In genomic region chr12:78911707-78912417, GRCm38 (mm10) we compare ENCODE assay signal across 8 mouse cellular contexts. TPM values are rescaled to one million over a fixed set of nuclear protein-coding genes. Genes with fewer than 3 reads are reported as not detected.
DNase-seq lines count a peak whose midpoint lies in the region; ATAC-seq and TF ChIP-seq lines count a peak whose summit lies in the region.

No protein-coding gene starts in this region.

- H3K27ac ChIP-seq in intestine, embryonic 16.5 days (ENCODE audit: low read length) = peak overlapping the region; percentile 80
- no peak overlapping the region for H3K27ac ChIP-seq in neural tube, embryonic 14.5 days (ENCODE audit: low read depth, low read length)

- TF ChIP-seq CTCF in lung, adult 2 months (IDR thresholded peaks at IDR 0.05; ENCODE audit: insufficient read depth, low read length) = no peak

- H3K36me3 ChIP-seq in intestine, embryonic 16.5 days (ENCODE audit: control insufficient read depth, insufficient read depth, low read length) = no peaks in the 10 kb centered on the region
- no peaks in the 10 kb centered on the region for H3K36me3 ChIP-seq in neural tube, embryonic 14.5 days (ENCODE audit: control insufficient read depth, insufficient read depth, low read length)

- WGBS in intestine, embryonic 16.5 days = 2% methylated on average over 37 of the region's 37 CpGs
- 4% methylated on average over 37 of the region's 37 CpGs for WGBS in lung, adult 2 months
- WGBS in neural tube, embryonic 14.5 days = 2% methylated on average over 37 of the region's 37 CpGs

- peak overlapping the region; percentile 81 for H3K4me2 ChIP-seq in intestine, embryonic 16.5 days (ENCODE audit: low read depth, low read length)
- peak overlapping the region; percentile 48 for H3K4me2 ChIP-seq in neural tube, embryonic 14.5 days (ENCODE audit: low read depth, low read length)

- peak overlapping the region; percentile 38; the same call in 1 of the 2 replicates for H3K9ac ChIP-seq in intestine, embryonic 16.5 days (ENCODE audit: low read depth, low read length)
- 0 out of 2 replicates have a peak overlapping the region, but pooled peaks have one; percentile 16 for H3K9ac ChIP-seq in neural tube, embryonic 14.5 days (replicated peaks; ENCODE audit: low read depth, low read length)

- peak overlapping the region; percentile 42 for H3K4me3 ChIP-seq in intestine, embryonic 16.5 days (ENCODE audit: low read length)
- H3K4me3 ChIP-seq in lung, adult 2 months (replicated peaks; ENCODE audit: extremely low read depth, low read depth, low read length) = no peak overlapping the region
- H3K4me3 ChIP-seq in neural tube, embryonic 14.5 days (ENCODE audit: low read depth, low read length) = peak overlapping the region; percentile 19

- H3K27me3 ChIP-seq in intestine, embryonic 16.5 days (replicated peaks; ENCODE audit: control insufficient read depth, insufficient read depth, low read length) = peaks cover 14% of the 10 kb centered on the region
- peaks cover 36% of the 10 kb centered on the region for H3K27me3 ChIP-seq in neural tube, embryonic 14.5 days (ENCODE audit: control insufficient read depth, insufficient read depth, low read length)

- no peaks in the 10 kb centered on the region for H3K9me3 ChIP-seq in intestine, embryonic 16.5 days (ENCODE audit: control insufficient read depth, low read length)
- H3K9me3 ChIP-seq in neural tube, embryonic 14.5 days (ENCODE audit: control insufficient read depth, low read length) = no peaks in the 10 kb centered on the region

- peak; percentile 26 for DNase-seq in adrenal gland, adult 2 months
- no peak for DNase-seq in adrenal gland, adult 8-10 months
- peak; percentile 43 for DNase-seq in embryo, embryonic 10 days (ENCODE audit: low spot score)
- DNase-seq in heart, adult 18-20 months = peak; percentile 54 to 62
- peak; percentile 21 for DNase-seq in lung, adult 2 months
- no peak for DNase-seq in layer of hippocampus, adult 8-10 months (ENCODE audit: low spot score in 2 of 2)

- TF ChIP-seq POLR2A in lung, adult 2 months (IDR thresholded peaks at IDR 0.05; ENCODE audit: borderline replicate concordance, extremely low read depth, low read depth, low read length) = no peak

- peaks cover 24% of the 10 kb centered on the region for H3K4me1 ChIP-seq in intestine, embryonic 16.5 days (ENCODE audit: control insufficient read depth, insufficient read depth, low read length)
- H3K4me1 ChIP-seq in lung, adult 2 months (ENCODE audit: control insufficient read depth, insufficient read depth, low read length) = peaks cover 3% of the 10 kb centered on the region
- peaks cover 10% of the 10 kb centered on the region for H3K4me1 ChIP-seq in neural tube, embryonic 14.5 days (ENCODE audit: control insufficient read depth, insufficient read depth, low read length)

- peak; percentile 72 for ATAC-seq in intestine, embryonic 16.5 days
- no peak for ATAC-seq in neural tube, embryonic 14.5 days (ENCODE audit: low read depth)

RNA-seq across cellular contexts. Expression of gene Plek2, which starts 5.1 kb away (rescaled TPM):
- total RNA-seq in adrenal gland, adult 2 months (2021) = under 1 TPM; 0.23 to 0.41 TPM
- not detected in 2 replicates for polyA plus RNA-seq in adrenal gland, adult 2 months (2012; rRNA removed)
- under 1 TPM in 1 of 4 experiments, not detected in 3; 0.35 TPM for total RNA-seq in adrenal gland, adult 8-10 months (2022)
- under 1 TPM; 0.17 to 0.46 TPM for total RNA-seq in heart, adult 18-20 months (2021)
- 30.4 and 31.7 TPM in 2 replicates for polyA plus RNA-seq in intestine, embryonic 16.5 days (2015; fragmentation: Nextera tagmentation; extraction: Ambion mirVana)
- polyA plus RNA-seq in lung, adult 2 months (2012; rRNA removed) = 0.35 and 1.4 TPM in 2 replicates
- 0.94 and 2.4 TPM in 2 replicates for polyA plus RNA-seq in neural tube, embryonic 14.5 days (2014; fragmentation: Nextera tagmentation; extraction: Ambion mirVana)
- under 1 TPM in 3 of 4 experiments, not detected in 1; 0.21 to 0.49 (median 0.34) TPM for total RNA-seq in layer of hippocampus, adult 8-10 months (2022)

RNA-seq across cellular contexts. Expression of gene Eif2s1, which starts 50.2 kb away (rescaled TPM):
- 10 to 100 TPM; 75.7 to 83.3 TPM for total RNA-seq in adrenal gland, adult 2 months (2021)
- polyA plus RNA-seq in adrenal gland, adult 2 months (2012; rRNA removed) = 3.5 and 3.9 TPM in 2 replicates
- 10 to 100 TPM; 70.3 to 98.8 (median 78.4) TPM for total RNA-seq in adrenal gland, adult 8-10 months (2022)
- total RNA-seq in heart, adult 18-20 months (2021) = 10 to 100 TPM; 48.4 to 54.6 TPM
- 204 and 205 TPM in 2 replicates for polyA plus RNA-seq in intestine, embryonic 16.5 days (2015; fragmentation: Nextera tagmentation; extraction: Ambion mirVana)
- polyA plus RNA-seq in lung, adult 2 months (2012; rRNA removed) = 5.8 and 8.6 TPM in 2 replicates
- 135 and 146 TPM in 2 replicates for polyA plus RNA-seq in neural tube, embryonic 14.5 days (2014; fragmentation: Nextera tagmentation; extraction: Ambion mirVana)
- 10 to 100 TPM; 46.6 to 56.8 (median 50.9) TPM for total RNA-seq in layer of hippocampus, adult 8-10 months (2022)

RNA-seq across cellular contexts. Expression of gene Atp6v1d, which starts 50.4 kb away (rescaled TPM):
- total RNA-seq in adrenal gland, adult 2 months (2021) = 10 to 100 TPM; 58.6 to 78.8 TPM
- polyA plus RNA-seq in adrenal gland, adult 2 months (2012; rRNA removed) = 2.2 and 2.4 TPM in 2 replicates
- 100 to 1,000 TPM in 1 of 4 experiments, 10 to 100 TPM in 3; 70.1 to 102 (median 92.1) TPM for total RNA-seq in adrenal gland, adult 8-10 months (2022)
- 10 to 100 TPM; 82.5 to 86.7 TPM for total RNA-seq in heart, adult 18-20 months (2021)
- polyA plus RNA-seq in intestine, embryonic 16.5 days (2015; fragmentation: Nextera tagmentation; extraction: Ambion mirVana) = 66.5 and 72.3 TPM in 2 replicates
- 5.9 and 15.5 TPM in 2 replicates for polyA plus RNA-seq in lung, adult 2 months (2012; rRNA removed)
- 155 and 161 TPM in 2 replicates for polyA plus RNA-seq in neural tube, embryonic 14.5 days (2014; fragmentation: Nextera tagmentation; extraction: Ambion mirVana)
- total RNA-seq in layer of hippocampus, adult 8-10 months (2022) = 100 to 1,000 TPM; 242 to 278 (median 250) TPM

Comparison
In these comparisons a context has a peak if more than half of its experiments do, and no peak if none do; other contexts are left out.
1. DNase-seq: peak in adrenal gland, adult 2 months (single experiment), embryo, embryonic 10 days (single experiment), heart, adult 18-20 months (2 of 2) and lung, adult 2 months (single experiment); none in adrenal gland, adult 8-10 months (single experiment) and layer of hippocampus, adult 8-10 months (0 of 2).